Mouse (Mus musculus): ENCODE results near the gene Tenm4.

Tenm4 gene

DNA sequence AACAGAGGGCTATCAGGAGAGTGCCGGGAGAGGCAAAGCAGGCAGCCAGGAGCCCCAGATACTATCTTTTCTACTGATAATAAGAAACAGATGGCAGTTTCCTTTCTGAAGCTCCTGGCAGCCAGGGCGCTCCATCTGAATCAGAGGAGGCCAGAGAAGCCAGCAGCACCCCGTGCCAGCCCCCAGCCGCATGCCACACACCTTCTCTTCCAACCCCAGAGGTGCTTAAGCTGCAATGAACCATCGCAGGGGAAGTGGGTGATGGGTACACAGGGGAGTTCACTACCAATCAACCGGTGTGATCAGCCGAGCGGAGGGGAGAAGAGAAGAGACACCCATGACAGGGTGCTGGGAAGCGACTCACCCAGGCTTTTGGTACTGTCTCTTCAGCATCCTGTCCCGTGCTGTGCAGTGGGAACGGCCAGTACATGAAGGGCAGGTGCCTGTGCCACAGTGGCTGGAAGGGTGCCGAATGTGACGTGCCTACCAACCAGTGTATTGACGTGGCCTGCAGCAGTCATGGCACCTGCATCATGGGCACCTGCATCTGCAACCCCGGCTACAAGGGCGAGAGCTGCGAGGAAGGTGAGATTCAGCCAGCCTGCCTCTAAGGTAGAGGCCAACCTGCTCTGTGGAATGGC lies 602.7 kb downstream of the Tenm4 start:
- no peak for DNase-seq (ENCODE audit: low spot score)

DNA sequence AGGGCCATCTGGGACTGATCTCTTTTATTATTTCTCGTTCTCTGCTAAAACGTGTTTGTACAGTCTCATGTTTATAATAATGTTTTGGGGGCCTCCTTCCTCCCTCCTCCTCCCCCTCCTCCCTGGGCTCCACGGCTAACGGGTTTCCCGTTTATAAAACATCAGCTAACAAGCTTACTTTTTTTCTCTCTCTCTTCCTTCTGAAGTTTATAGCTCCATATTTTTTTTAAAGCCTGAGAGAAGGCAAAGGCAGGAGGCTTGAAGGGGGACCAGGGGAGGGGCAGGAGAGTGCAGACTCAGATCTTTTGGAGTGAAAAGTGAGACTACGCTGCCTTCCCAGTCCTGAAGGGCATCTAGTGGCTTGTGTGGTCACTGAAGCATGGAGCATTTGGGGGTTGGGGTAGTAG lies 604.0 kb downstream of the Tenm4 start:
- no peak for DNase-seq (ENCODE audit: low spot score)

DNA sequence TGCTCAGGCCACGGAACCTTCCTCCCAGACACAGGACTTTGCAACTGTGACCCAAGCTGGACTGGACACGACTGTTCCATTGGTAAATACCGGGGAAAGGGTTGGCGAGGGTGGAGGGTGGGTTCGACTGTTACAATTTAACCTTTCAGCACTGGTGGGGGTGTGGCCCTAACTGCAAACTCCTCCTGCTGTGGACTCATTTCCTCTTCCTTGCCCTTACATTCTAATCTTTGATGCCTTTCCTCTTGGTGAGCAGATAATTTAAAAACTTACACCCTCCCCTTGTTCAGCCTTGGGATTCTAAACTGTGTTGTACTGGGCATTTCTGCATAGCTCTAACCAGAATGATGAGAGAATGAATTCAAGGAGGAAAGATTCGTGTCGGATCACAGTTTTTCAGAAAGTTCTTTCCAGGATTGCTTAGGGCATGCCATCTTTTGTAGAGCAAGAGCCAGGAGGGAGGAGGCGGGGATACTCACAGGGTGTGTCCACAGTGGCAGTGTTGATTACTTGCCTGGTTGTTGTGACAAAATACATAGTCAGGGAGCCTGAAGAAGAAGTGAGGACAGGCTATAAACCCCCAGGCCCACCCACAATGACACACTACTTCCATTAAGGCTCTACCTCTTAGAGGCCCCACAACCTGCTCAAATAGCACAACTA lies 607.0 kb downstream of the Tenm4 start:
- no peak for DNase-seq (ENCODE audit: low spot score)

GRCm38 (mm10) chr7:96778601-96778969 lies 607.5 kb downstream of the Tenm4 start:
- no peak for DNase-seq (ENCODE audit: low spot score)

- no peak for DNase-seq (ENCODE audit: low spot score)
Measured at GRCm38 (mm10) chr7:96780556-96780955, 609.5 kb downstream of the Tenm4 start.

- no peak for DNase-seq (ENCODE audit: low spot score)
Measured at GRCm38 (mm10) chr7:96781068-96781467, 610.0 kb downstream of the Tenm4 start.

- DNase-seq (ENCODE audit: low spot score) = no peak
Measured at GRCm38 (mm10) chr7:96782686-96783085, 611.6 kb downstream of the Tenm4 start.

DNA sequence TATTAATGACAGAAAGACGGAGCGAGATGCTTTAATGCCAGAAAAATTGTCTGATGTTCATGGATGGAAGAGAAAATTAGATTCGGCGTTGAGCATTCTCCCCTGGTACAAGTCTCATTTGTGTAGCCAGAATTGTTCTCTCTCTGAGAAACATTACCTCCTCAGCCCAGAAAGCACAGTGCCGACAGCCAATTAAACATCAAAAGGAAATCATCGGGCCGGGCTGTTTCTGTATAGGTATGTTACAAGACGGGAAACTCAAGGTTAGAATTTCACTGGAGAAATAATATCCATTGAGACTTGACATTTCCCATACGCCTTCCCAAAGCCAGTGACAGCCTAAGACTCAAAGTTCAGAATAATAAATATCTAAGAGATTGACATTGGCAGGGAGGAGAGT lies 614.8 kb downstream of the Tenm4 start:
- DNase-seq (ENCODE audit: low spot score) = no peak

GRCm38 (mm10) chr7:96786262-96787044 lies 615.4 kb downstream of the Tenm4 start:
- no peak for DNase-seq (ENCODE audit: low spot score)

DNA sequence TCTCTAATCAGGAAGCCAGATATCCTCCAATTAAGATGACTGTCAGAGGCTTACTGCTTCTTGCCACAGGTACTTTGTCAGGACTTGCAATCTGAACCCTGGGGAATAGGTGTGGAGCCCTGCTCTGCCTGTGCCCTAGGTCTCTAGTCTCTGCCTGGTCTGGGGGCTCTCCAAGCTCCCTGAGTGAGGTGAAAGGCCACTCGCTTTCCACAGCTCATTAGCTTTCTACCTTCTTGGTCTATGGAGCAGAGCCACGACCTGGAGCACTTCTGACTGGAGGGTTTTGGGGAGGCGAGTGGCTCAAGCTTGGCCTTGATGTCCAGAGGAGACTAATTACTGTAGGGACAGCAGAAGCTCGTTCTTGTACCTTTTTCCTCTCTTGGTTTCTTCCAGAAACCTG lies 617.1 kb downstream of the Tenm4 start:
- DNase-seq (ENCODE audit: low spot score) = no peak

GRCm38 (mm10) chr7:96790326-96790725 lies 619.3 kb downstream of the Tenm4 start:
- DNase-seq (ENCODE audit: low spot score) = no peak

DNA sequence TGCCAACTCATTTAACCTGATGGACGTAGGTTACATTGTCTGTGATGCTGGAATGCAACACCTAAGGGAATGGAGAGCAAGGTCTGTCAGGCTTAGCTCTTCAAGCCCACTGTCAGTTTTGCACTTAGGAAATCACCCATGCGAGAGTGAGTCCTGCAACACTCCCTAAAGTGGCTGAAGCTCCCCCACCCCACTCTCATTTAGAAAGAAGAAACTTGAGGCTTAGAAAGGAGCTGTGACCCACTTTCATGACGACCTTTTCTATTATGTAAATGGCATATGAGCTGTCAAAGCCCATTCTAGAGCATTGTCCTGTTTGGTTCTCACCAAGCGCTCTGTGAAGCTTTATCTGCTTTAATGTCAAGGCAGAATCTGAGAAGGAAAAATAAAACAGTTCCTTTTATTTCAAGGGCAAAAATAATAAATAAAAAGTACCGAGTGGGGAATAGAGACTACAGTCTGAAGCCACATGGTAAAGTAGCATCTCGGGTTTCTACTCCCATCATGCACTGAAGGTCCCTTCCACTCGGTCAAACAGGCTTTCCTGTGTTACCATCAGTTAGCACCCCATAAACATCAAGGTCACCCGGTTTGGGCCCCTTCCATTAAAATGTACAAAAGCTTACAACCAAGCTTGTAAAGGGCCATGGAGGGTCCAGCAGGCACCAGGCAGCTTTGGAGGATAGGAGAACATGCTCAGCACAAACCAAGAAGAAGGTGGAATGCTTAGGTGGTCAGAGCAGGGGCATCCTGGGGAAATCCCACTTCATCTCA lies 621.6 kb downstream of the Tenm4 start:
- no peak for DNase-seq (ENCODE audit: low spot score)

DNA sequence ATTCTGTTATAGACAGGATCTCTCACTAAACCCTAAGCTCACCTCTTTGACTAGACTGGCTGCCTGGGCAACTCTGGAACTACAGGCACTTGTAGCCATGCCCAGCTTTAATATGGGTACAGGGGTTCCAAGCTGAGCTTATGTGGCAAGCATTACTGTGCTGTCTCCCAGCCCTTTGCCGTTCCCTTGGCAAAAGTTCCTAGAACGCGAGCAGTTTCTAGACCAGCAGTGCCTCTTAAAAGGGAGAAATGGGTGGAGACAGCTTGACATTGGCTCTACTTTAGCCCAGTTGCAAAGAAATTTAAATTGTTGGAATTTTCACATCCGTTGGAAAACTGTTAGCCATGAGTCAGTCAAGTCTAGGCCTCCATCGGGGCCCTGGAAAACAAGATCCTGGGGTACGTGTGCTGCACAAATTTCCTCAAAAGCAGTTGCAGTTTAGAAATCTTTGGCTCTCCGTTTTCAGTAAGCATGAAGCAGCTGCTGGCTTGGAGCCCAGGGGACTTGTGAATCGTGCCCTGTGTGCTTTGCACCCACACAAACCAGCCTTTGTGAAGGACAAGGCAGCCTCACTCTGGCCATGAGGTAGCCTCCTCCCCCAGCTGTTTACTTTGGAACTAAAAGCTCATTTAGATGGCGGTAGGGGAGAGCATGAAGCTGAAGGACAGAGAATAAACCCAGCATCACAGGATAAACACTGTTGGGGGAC lies 625.1 kb downstream of the Tenm4 start:
- DNase-seq (ENCODE audit: low spot score) = peak; percentile 82

- peak; percentile 54 for DNase-seq (ENCODE audit: low spot score)
Measured at GRCm38 (mm10) chr7:96796788-96797485, 625.9 kb downstream of the Tenm4 start.

DNA sequence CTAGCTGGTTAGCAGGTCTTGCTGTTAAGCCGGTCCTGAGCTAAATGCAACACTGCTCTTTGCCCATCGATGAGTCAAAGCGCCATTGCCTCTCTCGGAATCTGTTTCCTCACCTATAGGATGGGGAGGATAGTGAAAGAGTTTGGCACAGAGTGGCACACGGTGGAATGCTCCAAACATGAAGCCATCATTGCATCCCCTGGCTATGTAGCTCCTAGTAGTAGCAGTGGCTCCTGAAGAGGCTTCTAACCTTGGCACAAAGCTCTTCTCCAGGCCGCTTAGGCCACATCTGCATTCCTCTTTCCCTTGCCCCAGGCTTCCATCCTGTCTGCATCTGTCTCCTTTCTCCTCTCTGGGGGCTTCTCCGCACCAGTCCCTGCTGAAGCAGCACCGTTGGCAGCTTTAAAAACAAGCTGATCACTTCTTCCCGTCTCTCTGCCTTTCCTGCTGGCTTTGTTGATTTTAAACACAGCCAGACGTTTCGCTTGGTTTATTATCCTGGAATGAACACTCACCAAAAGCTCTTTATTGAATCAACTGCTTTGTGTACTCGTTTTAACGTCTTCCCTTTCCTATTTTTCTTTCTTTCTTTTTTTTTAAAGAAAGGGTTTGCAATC lies 626.8 kb downstream of the Tenm4 start:
- no peak for DNase-seq (ENCODE audit: low spot score)

GRCm38 (mm10) chr7:96799816-96800215 lies 628.8 kb downstream of the Tenm4 start:
- no peak for DNase-seq (ENCODE audit: low spot score)

- no peak for DNase-seq (ENCODE audit: low spot score)
Measured at GRCm38 (mm10) chr7:96801368-96801767, 630.3 kb downstream of the Tenm4 start.

GRCm38 (mm10) chr7:96802216-96802615 lies 631.2 kb downstream of the Tenm4 start:
- no peak for DNase-seq (ENCODE audit: low spot score)

- DNase-seq (ENCODE audit: low spot score) = no peak
Measured at GRCm38 (mm10) chr7:96806561-96806960, 635.5 kb downstream of the Tenm4 start.

GRCm38 (mm10) chr7:96807281-96808058 lies 636.4 kb downstream of the Tenm4 start:
- DNase-seq (ENCODE audit: low spot score) = no peak
